Mouse (Mus musculus): ENCODE results near the gene Chd2. TPM values are rescaled to one million over a fixed set of nuclear protein-coding genes. Genes with fewer than 3 reads are reported as not detected.
A peak's percentile ranks its signal among the peaks of the same experiment; 100 is the strongest.

Gene Chd2
- polyA plus RNA-seq, 1 experiment, result 28.0 TPM

DNA sequence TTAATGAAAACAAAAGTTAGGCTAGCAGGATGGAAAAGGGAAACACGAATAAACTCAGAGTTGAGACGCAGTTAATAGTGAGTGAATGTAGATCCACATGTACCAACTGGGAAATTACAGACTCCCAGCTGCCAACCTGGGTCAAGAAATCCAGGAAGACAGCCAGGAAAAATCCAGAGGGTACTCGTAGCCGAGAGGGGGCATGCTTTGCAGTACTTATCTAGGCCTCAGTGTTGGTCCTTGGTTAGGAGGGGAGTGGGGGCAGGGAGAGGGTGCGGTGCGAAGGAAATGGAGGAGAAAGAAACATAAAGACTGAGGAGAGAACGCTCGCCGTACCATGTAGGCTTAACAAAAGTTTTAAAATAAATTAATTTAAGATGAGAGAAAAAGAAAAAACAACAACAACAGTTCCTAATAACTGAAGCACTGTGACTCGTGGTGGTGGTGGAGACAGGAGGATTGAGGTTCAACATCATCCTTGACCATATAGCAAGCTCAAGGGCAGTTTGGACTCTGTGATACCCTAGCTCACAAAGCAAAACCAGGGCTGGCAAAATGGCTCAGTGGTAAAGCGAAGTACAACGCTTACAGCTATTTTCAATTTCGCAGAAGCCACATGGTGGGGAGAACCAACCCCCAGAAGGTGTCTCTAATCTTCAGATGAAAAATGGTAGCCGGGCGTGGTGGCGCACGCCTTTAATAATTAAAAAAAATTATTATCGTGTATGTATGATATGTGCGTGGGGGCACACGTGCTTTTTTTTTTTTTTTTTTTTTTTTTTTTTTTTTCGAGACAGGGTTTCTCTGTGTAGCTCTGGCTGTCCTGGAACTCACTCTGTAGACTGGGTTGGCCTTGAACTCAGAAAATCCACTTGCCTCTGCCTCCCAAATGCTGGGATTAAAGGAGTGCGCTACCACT is 43.7 kb upstream of the Chd2 start:
- WGBS, result 74% methylated on average over 22 of the region's 22 CpGs
- H3K4me1 ChIP-seq (ENCODE audit: control insufficient read depth, insufficient read depth, insufficient read length, low read length), result peaks cover 32% of the 10 kb centered on the region; the same call in 1 of the 2 replicates
- no peaks in the 10 kb centered on the region for H3K27me3 ChIP-seq (ENCODE audit: control insufficient read depth, insufficient read depth, low read length)
- no peaks in the 10 kb centered on the region for H3K36me3 ChIP-seq (ENCODE audit: control insufficient read depth, insufficient read depth, low read length)
- TF ChIP-seq POLR2A (IDR thresholded peaks at IDR 0.05; ENCODE audit: low read depth, low read length) (no peak), CTCF (IDR thresholded peaks at IDR 0.05; ENCODE audit: extremely low read depth, insufficient read length, insufficient replicate concordance, low read depth, low read length) (no peak)
- peak overlapping the region; percentile 96 for H3K27ac ChIP-seq (ENCODE audit: insufficient read depth, low read depth, low read length)
- no peak overlapping the region for H3K4me3 ChIP-seq (ENCODE audit: low read depth, low read length)

- H3K36me3 ChIP-seq (ENCODE audit: control insufficient read depth, insufficient read depth, low read length), result no peaks in the 10 kb centered on the region
- 0 out of 2 replicates have a peak overlapping the region, but pooled peaks have one; percentile 7 for H3K4me3 ChIP-seq (ENCODE audit: low read depth, low read length)
- TF ChIP-seq CTCF (IDR thresholded peaks at IDR 0.05; ENCODE audit: extremely low read depth, insufficient read length, insufficient replicate concordance, low read depth, low read length) (no peak), POLR2A (IDR thresholded peaks at IDR 0.05; ENCODE audit: low read depth, low read length) (no peak)
- H3K27ac ChIP-seq (ENCODE audit: insufficient read depth, low read depth, low read length), result peak overlapping the region; percentile 96
- H3K4me1 ChIP-seq (ENCODE audit: control insufficient read depth, insufficient read depth, insufficient read length, low read length), result peaks cover 29% of the 10 kb centered on the region
- WGBS, result 10% methylated on average over 13 of the region's 13 CpGs
- no peaks in the 10 kb centered on the region for H3K27me3 ChIP-seq (ENCODE audit: control insufficient read depth, insufficient read depth, low read length)
Observed at GRCm38 (mm10) chr7:73584009-73584995, 42.7 kb upstream of the Chd2 start.

- no peaks in the 10 kb centered on the region for H3K36me3 ChIP-seq (ENCODE audit: control insufficient read depth, insufficient read depth, low read length)
- WGBS, result 77% methylated on average over 7 of the region's 7 CpGs
- H3K27me3 ChIP-seq (ENCODE audit: control insufficient read depth, insufficient read depth, low read length), result no peaks in the 10 kb centered on the region
- no peak for TF ChIP-seq POLR2A (IDR thresholded peaks at IDR 0.05; ENCODE audit: low read depth, low read length)
- TF ChIP-seq CTCF (IDR thresholded peaks at IDR 0.05; ENCODE audit: extremely low read depth, insufficient read length, insufficient replicate concordance, low read depth, low read length), result no peak
- peaks cover 33% of the 10 kb centered on the region for H3K4me1 ChIP-seq (ENCODE audit: control insufficient read depth, insufficient read depth, insufficient read length, low read length)
- peak overlapping the region; percentile 96 for H3K27ac ChIP-seq (ENCODE audit: insufficient read depth, low read depth, low read length)
- H3K4me3 ChIP-seq (ENCODE audit: low read depth, low read length), result no peak overlapping the region
Observed at GRCm38 (mm10) chr7:73583400-73583799, 41.8 kb upstream of the Chd2 start.

DNA sequence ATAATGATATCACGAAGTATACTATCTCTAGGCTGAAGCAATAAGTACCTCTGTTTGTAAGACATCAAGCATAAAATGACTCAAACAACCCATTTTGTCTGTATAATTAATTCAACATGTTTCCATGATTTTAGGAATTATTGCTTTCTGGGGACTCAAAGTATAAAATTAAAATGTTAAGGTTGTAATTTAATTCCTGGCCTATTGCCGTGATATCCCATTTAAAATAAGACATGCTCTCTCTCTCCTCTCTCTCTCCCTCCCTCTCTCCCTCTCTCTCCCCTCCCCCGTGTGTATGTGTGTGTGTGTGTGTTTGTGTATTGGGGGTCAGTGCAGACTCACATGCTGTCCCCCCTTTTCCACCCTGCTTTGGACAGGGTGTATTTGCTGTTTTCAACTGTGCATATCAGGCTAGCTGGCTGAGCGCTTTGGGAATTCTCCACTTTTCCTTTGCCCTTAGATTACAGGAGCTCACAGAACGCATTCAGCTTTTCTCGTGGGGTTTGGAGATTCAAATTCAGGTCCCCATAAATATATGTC is 40.3 kb upstream of the Chd2 start:
- Histone ChIP-seq H3K36me3 (ENCODE audit: control insufficient read depth, insufficient read depth, low read length) (no peaks in the 10 kb centered on the region), H3K4me1 (ENCODE audit: control insufficient read depth, insufficient read depth, insufficient read length, low read length) (peaks cover 30% of the 10 kb centered on the region), H3K4me3 (ENCODE audit: low read depth, low read length) (no peak overlapping the region), H3K27me3 (ENCODE audit: control insufficient read depth, insufficient read depth, low read length) (no peaks in the 10 kb centered on the region), H3K27ac (ENCODE audit: insufficient read depth, low read depth, low read length) (no peak overlapping the region)
- WGBS, result 89% methylated on average over 6 of the region's 6 CpGs
- TF ChIP-seq POLR2A (IDR thresholded peaks at IDR 0.05; ENCODE audit: low read depth, low read length) (no peak), CTCF (IDR thresholded peaks at IDR 0.05; ENCODE audit: extremely low read depth, insufficient read length, insufficient replicate concordance, low read depth, low read length) (no peak)

DNA sequence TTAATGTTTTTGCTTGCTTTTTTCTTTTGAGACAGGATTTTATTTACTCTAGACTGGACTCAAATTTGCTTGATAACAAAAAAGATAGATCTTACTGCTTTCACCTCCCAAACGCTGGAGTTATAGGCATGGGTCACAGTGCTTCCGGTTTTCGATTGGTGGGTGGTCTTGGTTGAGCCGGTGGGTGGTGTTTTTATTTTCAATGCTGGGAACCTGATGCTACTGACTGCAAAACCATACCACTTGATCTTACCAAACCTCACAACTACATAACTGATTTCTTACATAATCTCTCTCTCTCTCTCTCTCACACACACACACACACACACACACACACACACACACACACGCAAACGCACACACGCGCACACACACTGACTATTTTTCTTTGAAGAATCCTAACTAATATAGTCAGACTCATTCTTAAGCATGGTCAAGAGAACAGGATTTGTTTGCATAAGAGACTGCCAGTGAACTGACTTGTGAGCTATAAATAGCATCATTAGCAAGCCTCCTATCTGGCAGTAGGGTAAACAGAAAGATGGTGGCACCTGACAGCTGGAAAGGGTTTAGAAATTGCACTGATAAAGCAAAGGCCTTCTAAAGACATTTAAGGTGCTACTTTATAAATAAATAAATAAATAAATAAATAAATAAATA is 37.6 kb upstream of the Chd2 start:
- no peak for TF ChIP-seq POLR2A (IDR thresholded peaks at IDR 0.05; ENCODE audit: low read depth, low read length)
- no peak for TF ChIP-seq CTCF (IDR thresholded peaks at IDR 0.05; ENCODE audit: extremely low read depth, insufficient read length, insufficient replicate concordance, low read depth, low read length)
- WGBS, result 28% methylated on average over 8 of the region's 8 CpGs
- Histone ChIP-seq H3K4me1 (ENCODE audit: control insufficient read depth, insufficient read depth, insufficient read length, low read length) (peaks cover 14% of the 10 kb centered on the region), H3K4me3 (ENCODE audit: low read depth, low read length) (no peak overlapping the region), H3K27ac (ENCODE audit: insufficient read depth, low read depth, low read length) (peak overlapping the region; percentile 51), H3K36me3 (ENCODE audit: control insufficient read depth, insufficient read depth, low read length) (no peaks in the 10 kb centered on the region), H3K27me3 (ENCODE audit: control insufficient read depth, insufficient read depth, low read length) (no peaks in the 10 kb centered on the region)

DNA sequence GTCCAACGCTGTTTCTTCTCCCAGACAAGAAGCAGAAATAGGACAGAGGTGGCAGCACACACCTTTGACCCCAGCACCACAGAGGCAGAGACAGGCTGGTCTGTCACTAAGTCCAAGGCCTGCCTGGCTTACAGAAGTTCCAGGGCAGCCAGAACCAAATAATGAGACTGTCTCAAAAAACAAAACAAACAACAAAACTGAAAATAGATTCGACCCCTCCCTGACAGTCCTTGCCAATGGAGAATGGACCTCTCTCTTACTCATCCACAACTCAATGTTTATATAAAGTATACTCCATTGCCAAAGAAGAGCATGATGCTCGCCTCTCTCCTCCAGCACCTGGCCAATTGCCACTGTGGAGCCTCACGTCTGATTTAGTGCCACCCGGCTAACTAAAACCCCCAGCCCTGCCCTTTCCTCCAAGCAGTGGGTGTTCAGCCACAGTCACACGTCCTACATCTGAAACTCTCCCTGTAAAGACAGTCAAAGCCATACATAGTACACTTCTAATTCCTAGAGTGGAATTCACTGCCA is 36.3 kb upstream of the Chd2 start:
- no peaks in the 10 kb centered on the region for H3K27me3 ChIP-seq (ENCODE audit: control insufficient read depth, insufficient read depth, low read length)
- H3K27ac ChIP-seq (ENCODE audit: insufficient read depth, low read depth, low read length), result peak overlapping the region; percentile 87
- H3K4me1 ChIP-seq (ENCODE audit: control insufficient read depth, insufficient read depth, insufficient read length, low read length), result peaks cover 20% of the 10 kb centered on the region
- no peak for TF ChIP-seq POLR2A (IDR thresholded peaks at IDR 0.05; ENCODE audit: low read depth, low read length)
- no peaks in the 10 kb centered on the region for H3K36me3 ChIP-seq (ENCODE audit: control insufficient read depth, insufficient read depth, low read length)
- H3K4me3 ChIP-seq (ENCODE audit: low read depth, low read length), result no peak overlapping the region
- 23% methylated on average over 6 of the region's 6 CpGs for WGBS

Measured in small intestine, adult 2 months (tissue).